Mouse (Mus musculus) CH12.LX (cell line): ENCODE data around the gene Ltf.

Experiments used
- CTCF ChIP-seq, 2 experiments: IDR thresholded peaks in 1 of 2; conservative IDR thresholded peaks in 1 of 2; 2 replicates each; pipeline ENCODE4 v1.5.1; 2011 to 2012; ENCODE audit warnings: low read depth in 2 of 2, low read length in 2 of 2, improper control_type of control experiment in 1 of 2, inconsistent platforms in 1 of 2, mild to moderate bottlenecking in 1 of 2, moderate library complexity in 1 of 2
- E2F4 ChIP-seq: IDR thresholded peaks from 2 replicates; pipeline ENCODE4 v1.6.1; 2011; ENCODE audit warnings: low read depth, low read length, improper control_type of control experiment; ENCODE audit not compliant: insufficient replicate concordance
- EP300 ChIP-seq: IDR thresholded peaks from 2 replicates; pipeline ENCODE4 v1.6.1; 2011; ENCODE audit warnings: low read length, improper control_type of control experiment
- JUND ChIP-seq: conservative IDR thresholded peaks from 2 replicates; pipeline ENCODE4 v1.6.1; 2011; ENCODE audit warnings: low read depth, low read length, improper control_type of control experiment
- KAT2A ChIP-seq: IDR thresholded peaks from 2 replicates; pipeline ENCODE4 v1.6.1; 2012; ENCODE audit warnings: low read length, improper control_type of control experiment, inconsistent platforms; ENCODE audit not compliant: insufficient replicate concordance
- MAX ChIP-seq: IDR thresholded peaks from 2 replicates; pipeline ENCODE4 v1.6.1; 2011; ENCODE audit warnings: low read length, improper control_type of control experiment
- MEF2A ChIP-seq: IDR thresholded peaks from 2 replicates; pipeline ENCODE4 v1.6.1; 2014; ENCODE audit warnings: low read depth, mild to moderate bottlenecking, inconsistent platforms, low read length, improper control_type of control experiment, borderline replicate concordance
- POLR2A ChIP-seq: IDR thresholded peaks from 2 replicates; pipeline ENCODE4 v1.6.1; 2011; ENCODE audit warnings: low read depth, mild to moderate bottlenecking, improper control_type of control experiment, low read length
- POLR2AphosphoS2 ChIP-seq: IDR thresholded peaks from 2 replicates; pipeline ENCODE4 v1.6.1; 2011; ENCODE audit warnings: low read depth, low read length, improper control_type of control experiment
- RCOR1 ChIP-seq: conservative IDR thresholded peaks from 2 replicates; pipeline ENCODE4 v1.6.1; 2012; ENCODE audit warnings: low read depth, mild to moderate bottlenecking, inconsistent platforms, low read length, improper control_type of control experiment
- USF1 ChIP-seq: IDR thresholded peaks from 2 replicates; pipeline ENCODE4 v1.6.1; 2014; ENCODE audit warnings: low read depth, mild to moderate bottlenecking, inconsistent platforms, low read length, improper control_type of control experiment

- TF ChIP-seq USF1 (no peak), CTCF (conservative IDR thresholded peaks at IDR 0.05 in 1 of 2, IDR thresholded peaks at IDR 0.05 in 1 of 2; ENCODE audit: low read depth in 2 of 2, low read length in 2 of 2) (no peak), POLR2A (no peak), MAX (no peak), KAT2A (no peak), RCOR1 (no peak), EP300 (peak; percentile 46; the same call in 1 of the 2 replicates), POLR2AphosphoS2 (no peak), JUND (peak; percentile 75), E2F4 (no peak), MEF2A (0 out of 2 replicates have a peak, but pooled peaks have one; percentile 14)
Observed at GRCm38 (mm10) chr9:111086995-111087606, 68.0 kb downstream of the Ltf start.
